Mouse (Mus musculus) induced T-regulatory cell, adult 2 months (primary cell): Measurements from ENCODE around the gene Nol12.

Source experiments
- DNase-seq: peaks from one replicate; pipeline ENCODE4 v3.0.0-alpha.2; 2012; ENCODE audit warnings: low read depth

Gene Nol12

DNA sequence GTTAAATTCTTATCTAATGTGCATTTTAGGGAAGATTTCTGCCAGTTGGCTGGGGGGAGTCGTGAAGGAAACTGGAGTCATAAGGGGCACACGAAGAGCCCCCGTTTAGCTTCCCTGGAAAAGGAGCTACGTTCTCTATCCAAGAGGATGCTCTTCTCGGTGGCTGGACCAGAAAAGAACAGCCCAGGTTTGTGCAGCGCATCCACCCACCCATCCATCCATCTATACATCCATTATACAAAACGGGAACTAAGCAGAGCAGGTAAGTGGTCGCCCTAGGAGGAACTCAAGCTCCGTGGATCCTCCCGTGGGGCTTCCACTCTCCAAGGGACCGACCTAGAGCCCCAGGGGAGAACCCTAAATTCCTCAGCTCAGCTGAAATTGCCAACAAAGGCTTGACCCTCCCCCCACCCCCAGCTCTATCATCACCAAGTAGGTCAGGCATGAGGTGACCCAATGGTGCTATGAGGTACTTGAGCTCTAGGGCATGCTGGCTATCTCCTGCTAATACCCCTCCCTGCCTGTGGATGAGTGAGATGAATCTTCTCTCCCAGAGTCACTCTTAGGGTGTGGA, 13.5 kb downstream of the Nol12 start:
- no peak for DNase-seq

DNA sequence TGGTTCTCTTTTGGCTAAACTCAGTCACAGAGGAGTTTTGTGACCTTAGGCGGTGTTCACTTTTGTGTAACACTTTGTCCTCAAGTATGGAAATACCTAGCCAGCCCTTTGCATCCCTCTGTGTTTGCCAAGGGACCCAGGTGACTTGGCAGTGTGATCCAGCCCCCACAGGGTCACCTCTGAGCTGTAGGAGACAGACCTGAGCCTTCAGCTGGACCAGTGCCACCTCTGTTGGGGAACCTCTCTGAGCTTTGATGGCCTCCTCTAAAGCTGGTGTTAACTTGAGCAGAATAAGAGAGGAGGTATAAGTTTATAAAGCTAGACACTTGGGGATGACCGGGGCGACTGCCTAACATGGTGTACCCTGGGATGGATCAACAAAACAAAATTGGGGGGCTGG, 14.2 kb downstream of the Nol12 start:
- DNase-seq, result no peak

DNA sequence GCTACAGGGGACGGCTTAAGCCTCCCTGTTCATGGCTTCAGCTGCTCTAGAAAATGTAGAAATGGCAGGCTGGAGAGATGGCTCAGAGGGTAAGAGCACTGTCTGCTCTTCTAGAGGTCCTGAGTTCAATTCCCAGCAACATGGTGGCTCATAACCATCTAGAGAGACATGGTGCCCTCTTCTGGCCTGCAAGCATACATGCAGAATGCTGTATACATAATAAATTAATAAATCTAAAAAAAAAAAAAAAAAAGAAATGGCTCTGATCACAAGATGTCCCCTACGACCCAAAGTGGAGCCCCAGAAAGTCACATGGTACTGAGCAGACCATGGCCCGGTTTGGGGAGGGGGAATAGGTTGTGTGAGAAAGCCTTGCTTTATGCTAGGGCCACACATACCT, 20.9 kb downstream of the Nol12 start:
- no peak for DNase-seq

DNA sequence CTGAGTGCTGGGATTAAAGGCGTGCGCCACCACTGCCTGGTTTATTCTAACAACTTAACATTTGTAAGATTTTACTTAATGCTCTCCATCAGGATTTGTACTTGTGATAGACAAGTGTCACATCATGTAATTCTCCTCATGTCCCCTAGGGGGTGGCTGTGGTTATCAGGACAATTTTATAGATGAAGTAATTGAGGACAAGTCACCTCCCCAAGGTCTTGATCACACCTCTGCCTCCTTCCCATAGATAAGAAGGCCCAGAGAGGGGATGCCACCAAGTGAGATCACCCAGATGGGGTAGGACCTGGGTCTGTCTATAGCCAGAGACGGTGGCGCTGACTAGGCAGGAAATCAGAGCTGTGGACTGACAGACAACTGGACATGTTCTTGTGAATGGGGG, 21.6 kb downstream of the Nol12 start:
- peak; percentile 70 for DNase-seq

DNA sequence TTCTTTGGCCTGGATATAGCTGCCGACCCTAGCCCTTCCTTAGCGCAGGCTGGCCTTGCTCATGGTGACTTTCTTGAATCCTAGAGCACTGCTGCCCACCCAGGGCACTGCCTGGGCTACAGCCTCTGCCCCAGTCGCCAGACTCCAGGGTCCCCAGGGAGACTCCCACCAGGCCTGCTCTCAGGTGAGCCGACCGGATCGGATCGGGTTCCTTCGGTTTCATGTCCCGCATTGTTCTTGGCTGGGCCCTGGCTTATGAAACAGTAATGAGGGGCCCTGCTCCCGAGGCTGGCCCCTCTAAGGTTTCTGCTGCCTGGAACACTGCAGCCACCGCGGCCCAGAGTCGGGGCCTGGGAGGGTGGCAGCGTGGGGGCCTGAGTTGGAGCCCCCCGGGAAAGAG, 22.3 kb downstream of the Nol12 start:
- DNase-seq, result no peak

DNA sequence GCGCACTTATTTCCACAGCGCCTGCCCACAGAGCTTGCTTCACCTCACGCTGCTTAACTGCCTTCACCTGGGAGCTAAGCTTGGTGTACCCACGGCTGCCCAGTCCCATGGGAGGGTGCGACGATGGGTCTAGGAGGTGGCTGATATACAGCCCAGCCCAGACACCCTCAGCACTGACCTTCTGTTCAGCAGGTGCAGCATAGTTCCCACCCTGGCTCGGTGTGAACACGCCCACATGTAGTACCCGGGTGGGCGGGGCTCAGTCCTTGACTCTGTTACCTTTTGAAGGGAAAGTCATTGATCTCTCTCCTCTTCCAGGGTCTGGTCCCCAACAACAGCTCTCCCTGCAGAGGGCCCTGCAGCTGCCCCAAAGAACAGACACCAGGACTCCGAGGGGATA, 24.8 kb downstream of the Nol12 start:
- DNase-seq, result no peak

DNA sequence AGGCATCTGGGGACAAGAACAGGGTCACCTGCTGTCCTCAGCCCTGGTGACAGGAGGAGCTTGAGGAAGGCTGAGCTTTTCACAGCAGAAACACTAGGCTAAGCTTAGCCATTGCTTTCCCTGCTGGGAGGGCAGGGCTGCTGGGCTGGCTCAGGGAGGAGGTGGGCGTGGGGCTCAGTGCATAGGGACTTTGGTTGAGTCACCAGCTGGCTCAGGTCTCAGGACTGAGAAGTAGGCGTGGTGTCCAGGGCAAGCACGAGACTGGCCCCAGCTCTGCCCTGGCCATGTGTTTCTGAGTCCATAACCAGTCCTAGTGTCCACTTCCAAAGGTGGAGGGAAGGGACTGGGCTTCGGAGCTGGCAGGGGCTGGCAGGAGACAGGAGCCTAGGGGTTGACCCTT, 25.4 kb downstream of the Nol12 start:
- no peak for DNase-seq

DNA sequence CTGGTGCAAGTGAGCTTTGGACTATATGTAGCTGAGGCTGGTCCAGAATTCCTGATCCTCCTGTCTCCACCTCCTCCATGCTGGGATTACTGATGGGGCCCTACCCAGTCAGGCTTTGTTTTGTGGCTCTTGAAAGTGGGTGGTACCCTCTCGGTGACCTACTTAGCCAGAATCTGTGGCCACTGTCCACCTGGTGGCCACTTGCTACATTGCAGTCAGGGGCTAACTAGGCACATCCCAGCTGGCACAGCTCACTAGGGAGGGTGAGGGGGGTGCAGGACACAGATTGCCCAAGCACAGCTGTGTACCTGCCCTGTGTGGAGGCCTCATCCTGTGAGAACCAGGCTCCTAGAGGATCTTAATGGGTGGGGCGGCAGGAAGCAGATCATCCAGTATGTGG, 28.2 kb downstream of the Nol12 start:
- peak; percentile 79 for DNase-seq

DNA sequence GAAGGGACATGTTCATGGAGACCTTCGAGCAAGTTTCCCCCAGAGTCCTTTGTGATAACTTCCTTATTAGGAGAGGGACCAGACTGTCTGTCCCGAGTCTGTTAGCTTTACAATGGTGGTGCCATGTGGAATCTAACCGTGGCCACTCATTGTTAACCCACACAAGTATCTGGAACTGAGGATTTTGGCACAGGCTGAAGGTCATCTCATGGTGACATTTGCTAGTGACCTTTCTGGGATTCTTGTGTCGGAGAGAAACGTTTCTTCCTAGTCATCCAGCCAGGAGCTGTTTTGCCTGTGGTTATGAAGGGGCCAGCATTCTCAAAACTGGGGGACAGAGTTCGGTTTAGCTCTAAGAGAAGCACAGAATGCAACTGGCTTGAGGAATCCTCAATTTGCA, 36.9 kb downstream of the Nol12 start:
- DNase-seq, result no peak

DNA sequence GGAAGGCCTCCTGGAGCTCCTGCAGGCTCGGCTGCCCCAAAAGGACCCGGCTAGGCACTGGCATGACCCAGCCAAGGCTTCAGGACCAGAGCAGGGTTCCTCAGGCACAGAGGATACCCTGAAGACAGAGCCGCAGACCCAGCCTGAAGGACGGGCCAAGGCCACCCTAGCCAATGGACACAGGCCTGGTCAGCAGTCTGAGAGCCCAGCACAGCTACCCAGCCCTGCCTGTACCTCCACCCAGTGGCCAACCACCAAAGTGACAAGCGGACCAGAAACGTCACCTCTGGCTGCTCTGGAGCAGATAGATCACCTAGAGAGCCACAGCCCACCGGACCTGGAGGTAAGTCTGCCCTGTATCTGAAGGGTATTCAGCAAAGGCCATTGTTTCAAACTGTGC, 39.2 kb downstream of the Nol12 start:
- no peak for DNase-seq

DNA sequence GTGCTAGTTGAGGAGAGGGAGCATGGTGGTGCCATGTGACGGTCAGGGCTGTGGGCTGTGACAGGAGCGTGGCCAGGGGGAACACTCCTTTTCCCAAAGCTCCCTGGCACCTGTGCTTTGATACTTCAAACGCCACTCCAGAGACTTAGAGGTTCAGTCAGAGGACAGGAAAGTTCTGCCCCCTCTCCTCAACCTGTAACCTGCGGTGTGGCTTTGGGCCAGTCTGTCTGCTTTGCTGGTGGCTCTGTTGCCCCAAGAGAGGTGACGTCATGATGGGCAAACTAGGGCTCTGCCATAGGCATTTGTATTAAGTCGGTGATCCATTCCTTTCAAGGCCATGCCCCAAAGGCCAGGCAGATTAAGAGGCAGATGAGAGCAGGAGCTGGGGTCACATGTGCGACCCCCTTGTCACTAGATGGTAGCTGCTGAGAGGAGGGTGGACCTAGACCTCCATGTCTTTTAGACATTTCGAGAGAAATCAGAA, 43.0 kb downstream of the Nol12 start:
- no peak for DNase-seq

DNA sequence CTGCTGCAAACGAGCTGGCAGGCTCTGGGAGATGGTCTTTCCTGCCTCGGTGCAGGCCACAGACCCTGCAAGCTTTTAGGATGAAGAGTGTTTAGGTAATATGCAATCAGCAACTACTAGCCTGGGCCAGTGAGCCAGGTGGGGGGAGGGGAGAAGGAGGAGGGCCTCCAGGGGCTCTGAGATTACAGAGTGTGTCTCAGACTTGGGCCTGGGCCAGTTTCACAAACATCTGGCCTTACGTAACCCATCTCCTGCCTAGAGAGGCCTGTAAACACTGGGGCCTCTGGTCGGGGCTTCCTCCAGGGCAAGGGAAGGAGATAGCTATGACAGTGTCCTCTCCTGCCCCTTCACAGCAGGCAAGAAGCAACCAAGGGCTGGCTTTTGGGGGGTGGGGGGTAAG, 44.1 kb downstream of the Nol12 start:
- no peak for DNase-seq

DNA sequence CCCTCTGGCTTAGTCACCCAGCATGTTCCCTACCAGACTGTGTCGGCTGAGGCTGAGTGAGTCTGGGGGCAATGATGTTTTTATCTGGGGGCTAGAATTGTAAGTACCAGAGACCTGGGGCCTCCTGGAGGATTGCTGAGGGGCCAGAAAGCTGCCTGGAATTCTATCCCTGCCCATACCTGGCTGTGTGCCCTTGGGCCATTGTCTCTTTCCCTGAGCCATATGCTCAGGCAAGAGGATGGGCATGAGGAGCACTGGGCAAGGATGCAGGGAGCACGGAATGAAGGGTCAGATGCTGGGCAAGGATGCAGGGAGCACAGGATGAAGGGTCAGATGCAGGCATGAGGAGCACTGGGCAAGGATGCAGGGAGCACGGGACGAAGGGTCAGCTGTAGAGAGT, 45.4 kb downstream of the Nol12 start:
- DNase-seq, result no peak

DNA sequence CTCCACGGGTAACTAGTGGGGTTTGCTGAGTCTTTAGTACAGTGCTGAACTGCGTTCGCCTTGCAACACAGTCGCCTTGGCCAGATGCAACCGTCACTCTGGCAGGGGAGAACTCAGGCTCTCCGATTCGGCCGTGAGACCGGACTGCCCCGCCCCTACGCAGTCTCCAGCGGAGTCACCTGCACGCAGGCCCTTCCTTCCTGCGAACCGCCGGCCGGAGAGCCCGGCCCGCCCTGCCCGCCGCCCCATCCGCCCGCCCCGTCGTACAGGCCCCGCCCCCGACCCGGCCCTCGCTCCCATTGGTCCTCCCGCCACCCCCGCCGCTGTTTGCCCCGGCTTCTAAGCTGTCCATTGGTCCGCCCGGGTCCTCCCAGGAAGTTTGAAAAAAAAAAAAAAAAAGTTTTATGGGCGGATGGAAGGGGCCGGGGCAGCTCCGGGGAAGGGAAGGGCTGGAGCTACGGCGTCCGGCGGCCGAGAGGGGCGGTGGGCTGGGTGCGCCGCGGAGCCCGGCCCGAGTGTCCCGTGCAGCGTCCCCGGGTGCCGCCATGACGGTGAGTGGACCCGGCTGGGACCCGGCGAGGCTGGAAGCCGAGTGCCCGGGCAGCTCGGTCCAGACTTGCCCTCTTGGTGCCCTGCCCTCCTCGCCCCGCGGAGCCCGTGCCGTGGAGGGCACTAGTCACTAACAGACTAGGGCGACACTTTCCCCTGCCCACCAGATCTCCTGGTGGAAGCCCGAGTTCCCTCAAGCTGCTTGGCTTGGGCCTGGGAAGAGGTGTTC, 48.1 kb downstream of the Nol12 start:
- DNase-seq, result peak; percentile 93

DNA sequence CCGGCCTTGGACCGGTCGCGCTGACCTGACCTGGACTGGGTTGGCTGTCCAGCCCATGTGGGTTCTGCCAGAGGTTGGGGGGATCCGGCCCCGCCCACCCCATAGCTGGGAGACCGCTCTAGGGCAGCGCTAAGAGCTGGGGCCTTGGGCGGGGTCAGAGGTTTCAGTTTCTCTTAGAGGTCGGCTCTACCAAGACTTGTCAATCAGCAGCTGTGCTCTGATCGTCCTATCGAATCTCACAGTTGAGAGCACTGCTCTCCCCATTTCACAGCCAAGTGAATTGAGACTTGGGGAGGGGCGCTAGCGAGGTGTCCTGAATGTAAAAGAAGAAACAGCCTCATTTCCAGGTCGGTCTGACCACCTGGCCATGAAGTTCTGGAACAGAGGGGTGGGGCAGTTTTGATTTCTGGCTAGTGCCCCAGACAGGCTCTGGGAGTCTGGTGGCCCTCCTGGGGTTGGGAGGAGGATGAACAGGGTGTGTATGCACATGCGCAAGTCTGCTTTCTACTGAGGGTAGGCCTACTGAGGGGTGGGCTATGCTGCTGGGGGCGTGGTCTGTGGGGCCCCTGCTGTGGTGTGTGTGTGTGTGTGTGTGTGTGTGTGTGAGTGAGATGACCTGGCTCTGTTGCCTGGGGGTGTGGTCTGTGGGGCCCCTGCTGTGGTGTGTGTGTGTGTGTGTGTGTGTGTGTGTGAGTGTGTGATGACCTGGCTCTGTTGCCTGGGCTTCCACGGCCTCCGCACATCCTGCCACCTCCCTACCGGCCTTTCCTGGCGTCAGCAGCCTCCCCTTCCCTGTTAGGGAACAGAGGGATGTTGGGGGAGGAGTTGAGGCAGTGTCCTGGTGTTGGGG, 48.9 kb downstream of the Nol12 start:
- peak; percentile 92 for DNase-seq

DNA sequence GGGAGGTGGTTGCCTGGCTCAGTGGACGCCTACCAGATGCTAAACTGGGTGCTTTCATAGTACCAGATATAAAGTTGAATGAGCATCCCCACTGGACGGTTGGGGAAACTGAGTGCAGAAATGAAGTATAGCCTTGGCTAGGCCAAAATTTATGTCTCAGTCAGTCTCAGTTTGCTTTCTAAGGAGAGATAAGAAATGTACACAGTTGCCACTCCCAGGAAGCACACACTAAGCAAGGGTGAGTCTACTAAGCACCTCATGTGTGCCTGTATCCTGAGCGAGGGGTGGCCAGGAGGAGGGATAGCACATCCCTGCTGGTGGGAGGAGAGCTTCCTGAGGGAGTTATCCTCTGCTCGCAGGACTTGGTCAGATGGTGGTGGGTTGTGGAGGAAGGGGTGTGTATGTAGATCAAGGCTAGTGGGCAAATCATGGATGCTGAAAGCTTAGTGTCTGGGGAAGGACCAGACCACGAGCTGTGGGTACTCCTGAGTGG, 49.6 kb downstream of the Nol12 start:
- DNase-seq, result no peak

DNA sequence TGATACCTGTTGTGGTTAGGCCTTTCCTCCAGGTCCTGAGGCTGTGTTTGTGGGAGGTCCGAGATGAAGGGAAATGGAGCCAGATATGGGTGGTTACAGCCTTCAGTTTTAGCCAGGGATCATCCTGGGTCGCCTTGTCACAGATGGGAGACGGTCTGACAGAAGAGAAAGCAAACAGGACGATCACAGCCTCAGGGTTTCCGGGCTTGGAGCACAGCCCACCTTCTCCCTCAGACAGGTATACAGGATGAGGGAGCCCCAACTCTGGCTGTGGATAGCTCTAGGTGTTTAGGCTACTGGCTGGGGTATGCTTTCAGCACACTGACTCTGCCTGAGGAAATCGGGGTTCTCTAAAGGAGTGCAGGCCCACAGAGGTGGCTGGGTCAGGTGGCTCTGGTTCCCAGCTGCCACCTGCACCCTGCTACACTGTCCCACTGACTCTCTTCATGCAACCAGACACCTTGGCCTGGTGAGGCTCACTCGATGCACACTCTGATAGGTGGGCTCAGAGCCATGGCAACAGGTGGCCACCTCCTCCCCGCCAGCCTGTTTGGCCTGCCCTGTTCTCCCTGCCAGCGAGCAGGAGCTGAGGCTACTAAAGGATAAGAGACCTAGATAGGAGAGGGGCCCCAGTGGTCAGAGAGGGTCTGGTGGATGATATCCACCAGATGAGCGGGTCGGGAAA, 51.9 kb downstream of the Nol12 start:
- DNase-seq, result no peak

DNA sequence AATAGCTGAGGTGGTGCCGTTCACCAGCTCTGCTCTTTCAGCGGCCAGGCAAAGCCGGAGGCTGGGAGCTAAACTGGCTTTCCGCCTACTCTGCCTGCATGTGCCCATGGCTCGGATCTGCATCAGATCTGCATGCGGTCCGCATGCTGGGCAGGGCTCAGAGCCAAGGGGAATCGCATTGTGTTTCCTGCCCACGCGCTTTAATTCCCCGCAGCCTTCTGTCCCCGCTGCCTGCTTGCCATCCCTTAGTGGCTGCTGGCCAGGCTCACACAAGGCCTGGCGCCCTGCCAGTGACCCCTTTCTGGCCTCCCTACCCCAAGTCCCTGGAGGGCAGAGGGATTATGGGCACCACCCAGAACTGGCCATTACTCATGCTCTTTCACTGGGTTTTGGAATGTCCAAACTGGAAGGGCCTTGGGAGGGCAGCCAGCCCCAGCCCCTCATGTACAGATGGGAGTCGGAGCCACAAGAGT, 53.8 kb downstream of the Nol12 start:
- no peak for DNase-seq

DNA sequence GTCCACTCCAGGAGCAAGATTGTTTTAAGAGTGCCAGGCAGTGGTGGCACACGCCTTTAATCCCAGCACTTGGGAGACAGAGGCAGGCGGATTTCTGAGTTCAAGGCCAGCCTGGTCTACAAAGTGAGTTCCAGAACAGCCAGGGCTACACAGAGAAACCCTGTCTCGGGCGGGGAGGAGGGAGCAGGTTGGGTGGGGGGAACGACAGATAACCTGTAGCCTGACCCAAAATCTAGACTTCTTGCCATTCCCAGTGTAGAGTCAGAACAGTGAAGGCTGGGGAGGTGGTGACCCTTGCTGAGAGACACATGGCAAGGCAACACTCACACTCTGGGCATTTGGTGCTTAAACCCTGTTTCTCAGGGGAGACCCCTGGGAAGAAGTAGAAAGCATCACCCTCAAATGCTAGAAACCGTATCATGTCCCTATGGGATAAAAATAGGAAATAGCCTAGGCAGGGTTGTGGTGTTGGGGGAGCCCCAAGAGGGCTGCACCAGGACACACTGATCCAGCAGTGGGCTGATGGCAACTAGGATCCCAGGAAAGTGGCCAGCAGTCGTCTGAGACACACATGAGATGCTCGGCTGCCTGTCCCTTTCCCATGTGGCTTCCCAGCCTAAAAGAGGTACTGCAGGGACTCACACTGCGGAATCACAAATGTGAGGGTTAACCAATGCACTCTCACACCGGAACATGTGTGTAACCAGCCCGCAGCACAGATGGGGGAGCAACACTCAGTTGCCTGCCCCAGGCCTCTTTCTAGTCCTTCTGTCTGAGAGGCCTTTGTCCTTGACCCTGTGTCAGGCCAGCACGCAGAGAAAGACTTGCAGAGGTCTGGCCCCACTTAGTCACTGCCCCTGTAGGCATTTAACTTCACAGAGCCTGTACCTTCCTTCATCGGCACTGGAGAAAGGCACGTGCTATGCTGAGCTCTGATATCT, 54.7 kb downstream of the Nol12 start:
- no peak for DNase-seq

DNA sequence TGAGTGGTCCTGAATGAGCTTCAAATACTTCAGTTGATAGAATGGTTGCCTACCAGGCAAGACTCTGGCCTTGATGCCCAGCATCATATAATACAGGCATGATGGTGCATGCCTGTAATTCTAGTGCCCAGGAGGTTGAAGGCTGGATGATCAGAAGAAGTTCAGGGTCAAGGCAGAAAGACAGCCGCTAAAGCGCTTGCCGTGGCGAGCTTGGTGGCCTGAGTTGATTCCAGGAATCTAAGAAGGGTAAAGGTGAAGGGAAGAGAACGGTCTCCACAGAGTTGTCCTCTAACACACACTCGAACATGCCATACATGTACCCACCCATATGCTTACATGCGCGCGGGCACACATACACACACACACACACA, 55.3 kb downstream of the Nol12 start:
- DNase-seq, result no peak

DNA sequence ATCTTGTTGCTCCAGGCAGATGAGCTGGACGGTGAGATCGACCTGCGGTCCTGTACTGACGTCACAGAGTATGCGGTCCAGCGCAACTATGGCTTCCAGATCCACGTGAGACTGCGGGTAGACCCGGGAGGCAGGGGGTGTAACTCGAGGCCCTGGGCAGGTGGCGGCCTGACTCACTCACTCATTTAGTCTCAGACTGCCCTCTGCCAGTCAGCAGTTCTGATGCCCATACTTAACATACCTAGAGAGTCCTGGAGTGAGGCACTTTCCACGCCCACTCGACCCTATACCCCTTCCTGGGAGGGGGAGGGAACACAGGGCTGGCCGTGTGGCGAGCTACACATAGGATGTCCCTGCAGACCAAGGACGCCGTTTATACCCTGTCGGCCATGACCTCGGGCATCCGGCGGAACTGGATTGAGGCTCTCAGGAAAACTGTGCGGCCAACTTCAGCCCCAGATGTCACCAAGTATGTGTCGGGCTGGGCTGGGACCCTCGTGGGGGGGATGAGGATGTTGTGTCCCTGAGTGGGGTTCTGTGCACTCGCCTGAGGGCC, 56.3 kb downstream of the Nol12 start:
- no peak for DNase-seq
